Mouse (Mus musculus): ENCODE measurements at regions not wholly inside any gene's neighbourhood (a gene's known extent, or its start where the extent isn't known, plus 50 kb on each side); places are given as distances from the start of the nearest gene placed in this dataset.

DNA sequence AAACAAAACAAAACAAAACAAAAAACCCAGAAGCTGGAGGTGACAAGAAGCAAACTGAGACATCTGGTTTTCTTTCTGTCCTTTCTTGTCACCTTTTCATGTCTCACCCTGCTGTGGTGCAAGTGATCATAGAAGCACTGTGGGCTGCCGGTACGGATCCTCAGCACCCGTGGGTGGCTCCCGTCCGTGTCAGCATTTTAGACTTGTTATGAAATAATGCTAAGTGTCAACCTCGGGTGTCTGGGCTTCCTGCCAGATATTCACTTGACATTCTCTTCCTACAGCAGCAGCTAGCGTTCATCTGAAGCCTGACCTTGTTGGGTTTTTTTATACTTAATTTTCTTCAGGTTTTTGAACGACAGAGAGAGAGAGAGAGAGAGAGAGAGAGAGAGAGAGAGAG lies 404.7 kb downstream of the Pla2g4a start:
- no peaks in the 10 kb centered on the region for H3K9me3 ChIP-seq (ENCODE audit: control insufficient read depth)
- no peak overlapping the region for H3K4me3 ChIP-seq (ENCODE audit: low read depth, low read length)
- H3K4me1 ChIP-seq (replicated peaks; ENCODE audit: control insufficient read depth, insufficient read depth, low read length) = no peaks in the 10 kb centered on the region
- WGBS = 59% methylated on average over 8 of the region's 8 CpGs
- H3K27me3 ChIP-seq (replicated peaks; ENCODE audit: control insufficient read depth, insufficient read depth, low read length) = no peaks in the 10 kb centered on the region
- H3K27ac ChIP-seq (ENCODE audit: low read depth, low read length) = no peak overlapping the region
- no peak overlapping the region for H3K9ac ChIP-seq (ENCODE audit: low read depth, low read length)
- no peak overlapping the region for H3K4me2 ChIP-seq (replicated peaks; ENCODE audit: low read depth)
- TF ChIP-seq CTCF (IDR thresholded peaks at IDR 0.05; ENCODE audit: low read depth) = no peak
- H3K36me3 ChIP-seq (ENCODE audit: control insufficient read depth, insufficient read depth) = no peaks in the 10 kb centered on the region
- ATAC-seq = no peak

DNA sequence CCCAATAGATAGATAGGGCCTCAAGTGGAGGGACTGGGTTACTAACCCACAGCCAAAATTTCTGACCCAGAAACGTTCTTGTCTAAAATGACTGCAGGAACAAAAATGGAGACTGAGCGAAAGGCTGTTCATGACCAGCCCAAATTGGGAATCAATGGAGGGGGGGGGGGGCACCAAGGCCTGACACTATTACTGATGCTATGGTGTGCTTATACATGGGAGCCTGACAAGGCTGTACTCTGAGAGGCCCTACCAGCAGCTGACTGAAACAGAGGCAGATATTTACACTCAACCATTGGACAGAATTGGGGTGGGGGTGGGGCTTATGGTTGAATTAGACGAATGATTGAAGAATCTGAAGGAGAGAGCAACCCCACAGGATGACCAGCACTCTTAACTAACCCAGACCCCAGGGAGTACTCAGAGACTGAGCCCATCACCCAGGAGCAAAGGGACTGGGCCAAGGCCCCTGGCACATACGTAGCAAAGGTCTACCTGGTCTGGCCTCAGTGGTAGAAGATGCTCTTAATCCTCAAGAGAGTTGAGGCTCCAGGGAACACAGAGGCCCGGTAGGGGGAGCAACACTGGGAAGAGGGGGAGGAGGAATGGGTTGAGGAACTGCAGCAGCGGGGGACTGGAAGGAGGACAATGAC lies 405.6 kb downstream of the Pla2g4a start:
- TF ChIP-seq CTCF (IDR thresholded peaks at IDR 0.05; ENCODE audit: low read depth) = no peak
- Histone ChIP-seq H3K27me3 (replicated peaks; ENCODE audit: control insufficient read depth, insufficient read depth, low read length) (no peaks in the 10 kb centered on the region), H3K4me1 (replicated peaks; ENCODE audit: control insufficient read depth, insufficient read depth, low read length) (no peaks in the 10 kb centered on the region), H3K27ac (ENCODE audit: low read depth, low read length) (no peak overlapping the region), H3K9ac (ENCODE audit: low read depth, low read length) (no peak overlapping the region), H3K4me3 (ENCODE audit: low read depth, low read length) (no peak overlapping the region), H3K36me3 (ENCODE audit: control insufficient read depth, insufficient read depth) (no peaks in the 10 kb centered on the region), H3K9me3 (ENCODE audit: control insufficient read depth) (no peaks in the 10 kb centered on the region), H3K4me2 (replicated peaks; ENCODE audit: low read depth) (no peak overlapping the region)
- ATAC-seq = no peak
- 80% methylated on average over 6 of the region's 6 CpGs for WGBS

DNA sequence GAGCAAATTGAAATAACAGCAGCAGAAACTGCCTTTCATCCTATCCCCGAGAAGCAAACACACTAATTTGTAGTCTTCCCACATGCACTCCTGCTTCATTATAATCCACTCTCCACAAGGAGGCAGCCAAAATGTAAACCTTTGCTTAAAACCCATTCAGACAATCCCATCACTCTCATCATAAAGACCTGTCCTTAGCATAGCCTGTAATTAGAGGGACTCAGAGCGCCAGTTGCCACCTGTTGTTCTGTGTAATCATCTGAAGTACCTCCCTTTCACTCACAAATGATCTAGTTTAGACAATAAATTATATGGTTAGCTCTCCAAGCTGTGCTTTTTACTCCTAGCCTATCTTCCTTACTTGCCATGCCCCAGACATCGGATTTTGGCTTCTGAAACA lies 415.0 kb downstream of the Pla2g4a start:
- H3K36me3 ChIP-seq (ENCODE audit: control insufficient read depth, insufficient read depth) = no peaks in the 10 kb centered on the region
- no peak overlapping the region for H3K4me2 ChIP-seq (replicated peaks; ENCODE audit: low read depth)
- no peak for ATAC-seq
- H3K27ac ChIP-seq (ENCODE audit: low read depth, low read length) = no peak overlapping the region
- WGBS = 92% methylated on average over 3 of the region's 3 CpGs
- H3K4me3 ChIP-seq (ENCODE audit: low read depth, low read length) = no peak overlapping the region
- no peak for TF ChIP-seq CTCF (IDR thresholded peaks at IDR 0.05; ENCODE audit: low read depth)
- H3K9me3 ChIP-seq (ENCODE audit: control insufficient read depth) = no peaks in the 10 kb centered on the region
- H3K27me3 ChIP-seq (replicated peaks; ENCODE audit: control insufficient read depth, insufficient read depth, low read length) = no peaks in the 10 kb centered on the region
- H3K4me1 ChIP-seq (replicated peaks; ENCODE audit: control insufficient read depth, insufficient read depth, low read length) = no peaks in the 10 kb centered on the region
- no peak overlapping the region for H3K9ac ChIP-seq (ENCODE audit: low read depth, low read length)

DNA sequence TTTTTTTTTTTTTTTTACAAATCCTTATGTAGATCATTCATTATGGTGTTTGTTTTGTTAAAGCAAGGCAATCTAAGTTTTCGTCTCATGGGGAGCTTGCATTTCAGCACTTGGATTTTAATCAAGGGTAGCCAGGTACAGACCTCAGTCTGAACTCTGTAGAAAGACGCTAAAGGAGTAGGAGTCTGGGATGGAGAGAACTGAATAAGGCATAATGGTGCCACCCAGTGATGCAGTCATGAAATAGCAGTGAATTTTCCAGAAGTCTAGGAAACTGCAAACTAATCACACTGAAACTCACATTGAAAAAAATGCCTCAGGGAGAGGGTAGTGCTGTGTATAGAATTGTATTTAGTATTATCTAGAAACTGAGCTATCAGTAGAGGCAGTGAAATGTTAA lies 419.7 kb downstream of the Pla2g4a start:
- Histone ChIP-seq H3K9me3 (ENCODE audit: control insufficient read depth) (no peaks in the 10 kb centered on the region), H3K9ac (ENCODE audit: low read depth, low read length) (no peak overlapping the region), H3K4me2 (replicated peaks; ENCODE audit: low read depth) (no peak overlapping the region), H3K27me3 (replicated peaks; ENCODE audit: control insufficient read depth, insufficient read depth, low read length) (no peaks in the 10 kb centered on the region), H3K4me3 (ENCODE audit: low read depth, low read length) (no peak overlapping the region), H3K27ac (ENCODE audit: low read depth, low read length) (no peak overlapping the region), H3K4me1 (replicated peaks; ENCODE audit: control insufficient read depth, insufficient read depth, low read length) (no peaks in the 10 kb centered on the region), H3K36me3 (ENCODE audit: control insufficient read depth, insufficient read depth) (no peaks in the 10 kb centered on the region)
- 46% methylated on average over 2 of the region's 2 CpGs for WGBS
- TF ChIP-seq CTCF (IDR thresholded peaks at IDR 0.05; ENCODE audit: low read depth) = peak; percentile 39
- ATAC-seq = no peak

GRCm38 (mm10) chr1:149533651-149534050 lies 427.4 kb downstream of the Pla2g4a start:
- H3K4me3 ChIP-seq (ENCODE audit: low read depth, low read length) = no peak overlapping the region
- ATAC-seq = no peak
- no peaks in the 10 kb centered on the region for H3K27me3 ChIP-seq (replicated peaks; ENCODE audit: control insufficient read depth, insufficient read depth, low read length)
- no peaks in the 10 kb centered on the region for H3K36me3 ChIP-seq (ENCODE audit: control insufficient read depth, insufficient read depth)
- 82% methylated on average over 3 of the region's 3 CpGs for WGBS
- no peak overlapping the region for H3K9ac ChIP-seq (ENCODE audit: low read depth, low read length)
- no peaks in the 10 kb centered on the region for H3K4me1 ChIP-seq (replicated peaks; ENCODE audit: control insufficient read depth, insufficient read depth, low read length)
- H3K27ac ChIP-seq (ENCODE audit: low read depth, low read length) = no peak overlapping the region
- H3K4me2 ChIP-seq (replicated peaks; ENCODE audit: low read depth) = no peak overlapping the region
- no peaks in the 10 kb centered on the region for H3K9me3 ChIP-seq (ENCODE audit: control insufficient read depth)
- TF ChIP-seq CTCF (IDR thresholded peaks at IDR 0.05; ENCODE audit: low read depth) = no peak
